8 mouse cellular contexts compared by ENCODE assay signal in genomic region chr2:115859371-115860140, GRCm38 (mm10).
DNase-seq lines count a peak whose midpoint lies in the region; ATAC-seq and TF ChIP-seq lines count a peak whose summit lies in the region.

No protein-coding gene starts in this region.

- H3K4me2 ChIP-seq in hindbrain, embryonic 15.5 days: peak overlapping the region; percentile 51
- peak overlapping the region; percentile 65 for H3K4me2 ChIP-seq in liver, embryonic 11.5 days
- peak overlapping the region; percentile 55 for H3K4me2 ChIP-seq in stomach, postnatal 0 days (replicated peaks; ENCODE audit: low read depth)

- no peak for ATAC-seq in megakaryocyte, adult 5-6 weeks (ENCODE audit: poor library complexity, severe bottlenecking)
- ATAC-seq in hindbrain, embryonic 15.5 days (ENCODE audit: low FRiP score, low read depth): peak; percentile 84
- no peak; the same call in 1 of the 2 replicates for ATAC-seq in liver, embryonic 11.5 days (replicated peaks; ENCODE audit: low FRiP score)
- peak; percentile 67 for ATAC-seq in stomach, postnatal 0 days (ENCODE audit: low FRiP score, low TSS enrichment)
- no peak for ATAC-seq in megakaryocyte progenitor cell, adult 5-6 weeks (replicated peaks; ENCODE audit: poor library complexity)

- peaks cover 27% of the 10 kb centered on the region for H3K4me1 ChIP-seq in megakaryocyte, embryonic 14.5 days
- H3K4me1 ChIP-seq in hindbrain, embryonic 15.5 days (replicated peaks): peaks cover 46% of the 10 kb centered on the region
- H3K4me1 ChIP-seq in liver, embryonic 11.5 days (replicated peaks; ENCODE audit: control insufficient read depth, insufficient read depth, low read length): peaks cover 5% of the 10 kb centered on the region; the same call in 1 of the 2 replicates
- no peaks in the 10 kb centered on the region for H3K4me1 ChIP-seq in stomach, postnatal 0 days (replicated peaks; ENCODE audit: control insufficient read depth, insufficient read depth)

- H3K27me3 ChIP-seq in megakaryocyte, embryonic 14.5 days (replicated peaks): peaks cover 69% of the 10 kb centered on the region
- peaks cover 4% of the 10 kb centered on the region; the same call in 1 of the 2 replicates for H3K27me3 ChIP-seq in hindbrain, embryonic 15.5 days
- peaks cover 56% of the 10 kb centered on the region for H3K27me3 ChIP-seq in liver, embryonic 11.5 days (replicated peaks; ENCODE audit: control insufficient read depth, insufficient read depth, low read length)
- H3K27me3 ChIP-seq in stomach, postnatal 0 days (ENCODE audit: control insufficient read depth, insufficient read depth, low read length): no peaks in the 10 kb centered on the region

- no peaks in the 10 kb centered on the region for H3K36me3 ChIP-seq in megakaryocyte, embryonic 14.5 days (replicated peaks; ENCODE audit: low read length)
- H3K36me3 ChIP-seq in hindbrain, embryonic 15.5 days: 0 out of 2 replicates have a peak, but pooled peaks cover 3% of the 10 kb centered on the region
- H3K36me3 ChIP-seq in liver, embryonic 11.5 days (ENCODE audit: control insufficient read depth, insufficient read depth, low read length): no peaks in the 10 kb centered on the region
- H3K36me3 ChIP-seq in stomach, postnatal 0 days (ENCODE audit: control insufficient read depth, insufficient read depth, low read length): no peaks in the 10 kb centered on the region

- WGBS in hindbrain, embryonic 15.5 days: under 1% methylated on average over 27 of the region's 27 CpGs
- under 1% methylated on average over 27 of the region's 27 CpGs for WGBS in liver, embryonic 11.5 days
- WGBS in stomach, postnatal 0 days: 20% methylated on average over 27 of the region's 27 CpGs

- peaks cover 4% of the 10 kb centered on the region; the same call in 1 of the 2 replicates for H3K9me3 ChIP-seq in megakaryocyte, embryonic 14.5 days
- no peaks in the 10 kb centered on the region for H3K9me3 ChIP-seq in hindbrain, embryonic 15.5 days
- H3K9me3 ChIP-seq in liver, embryonic 11.5 days (ENCODE audit: control insufficient read depth, low read length): no peaks in the 10 kb centered on the region
- no peaks in the 10 kb centered on the region for H3K9me3 ChIP-seq in stomach, postnatal 0 days (ENCODE audit: control insufficient read depth, low read length)

- TF ChIP-seq CTCF in stomach, postnatal 0 days (IDR thresholded peaks at IDR 0.05; ENCODE audit: low read depth): peak; percentile 19; the same call in 1 of the 2 replicates

- peak overlapping the region; percentile 88 for H3K27ac ChIP-seq in hindbrain, embryonic 15.5 days (replicated peaks)
- no peak overlapping the region for H3K27ac ChIP-seq in liver, embryonic 11.5 days (ENCODE audit: low read depth, low read length)
- H3K27ac ChIP-seq in stomach, postnatal 0 days (replicated peaks): 0 out of 2 replicates have a peak overlapping the region, but pooled peaks have one; percentile 24

- TF ChIP-seq EP300 in stomach, postnatal 0 days (optimal IDR thresholded peaks at IDR 0.05): no peak

- H3K9ac ChIP-seq in hindbrain, embryonic 15.5 days: peak overlapping the region; percentile 27; the same call in 1 of the 2 replicates
- no peak overlapping the region for H3K9ac ChIP-seq in liver, embryonic 11.5 days (ENCODE audit: low read depth, low read length)
- peak overlapping the region; percentile 18; the same call in 1 of the 2 replicates for H3K9ac ChIP-seq in stomach, postnatal 0 days (ENCODE audit: low read length)

- H3K4me3 ChIP-seq in megakaryocyte, embryonic 14.5 days (replicated peaks): peak overlapping the region; percentile 88
- peak overlapping the region; percentile 18 for H3K4me3 ChIP-seq in hindbrain, embryonic 15.5 days
- peak overlapping the region; percentile 39 for H3K4me3 ChIP-seq in liver, embryonic 11.5 days (ENCODE audit: low read depth, low read length)
- H3K4me3 ChIP-seq in stomach, postnatal 0 days (ENCODE audit: low read depth, low read length): peak overlapping the region; percentile 28

- peak; percentile 93 for DNase-seq in embryo, embryonic 9.5 days (ENCODE audit: extremely low spot score)
- peak; percentile 71 for DNase-seq in liver, embryonic 11.5 days (ENCODE audit: low spot score)
- peak; percentile 65 for DNase-seq in stomach, postnatal 0 days (ENCODE audit: low spot score)
- DNase-seq in thymus, postnatal 25 days: no peak

Comparison
In these comparisons a context has a peak if more than half of its experiments do, and no peak if none do; other contexts are left out.
1. H3K4me3 ChIP-seq: peak in every context shown above with its lines; median percentile 88 in megakaryocyte, embryonic 14.5 days; 39 in liver, embryonic 11.5 days; 28 in stomach, postnatal 0 days; 18 in hindbrain, embryonic 15.5 days.
2. ATAC-seq: peak in hindbrain, embryonic 15.5 days (single experiment) and stomach, postnatal 0 days (single experiment); none in megakaryocyte, adult 5-6 weeks (single experiment), liver, embryonic 11.5 days (single experiment) and megakaryocyte progenitor cell, adult 5-6 weeks (single experiment).
3. Peak in every context shown above with its lines, with median percentiles within 50 percentile points of each other: H3K4me2 ChIP-seq.